Mouse (Mus musculus): Measurements from ENCODE around the gene Sox1.

Gene Sox1

DNA sequence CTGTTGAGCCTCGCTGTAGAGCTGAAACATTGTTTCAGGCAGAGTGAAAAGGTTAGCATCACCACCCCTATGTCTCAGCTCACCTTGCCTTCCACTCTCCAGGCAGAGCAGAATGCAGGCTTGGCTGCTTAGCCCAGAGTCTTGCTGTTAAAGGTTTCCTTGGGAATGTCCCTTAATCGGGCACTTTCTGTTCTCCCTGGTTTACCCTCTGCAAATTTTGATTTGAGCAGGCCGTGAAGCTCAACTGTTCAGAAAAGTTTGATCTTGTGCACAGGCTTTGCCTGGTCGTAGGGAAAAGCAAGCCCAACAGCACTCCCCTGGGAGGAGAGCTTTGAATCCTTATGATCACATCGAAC lies 6.0 kb upstream of the Sox1 start:
- no peak for DNase-seq (ENCODE audit: low read depth)

GRCm38 (mm10) chr8:12389801-12390639 lies 5.1 kb upstream of the Sox1 start:
- DNase-seq (ENCODE audit: low read depth), result no peak

DNA sequence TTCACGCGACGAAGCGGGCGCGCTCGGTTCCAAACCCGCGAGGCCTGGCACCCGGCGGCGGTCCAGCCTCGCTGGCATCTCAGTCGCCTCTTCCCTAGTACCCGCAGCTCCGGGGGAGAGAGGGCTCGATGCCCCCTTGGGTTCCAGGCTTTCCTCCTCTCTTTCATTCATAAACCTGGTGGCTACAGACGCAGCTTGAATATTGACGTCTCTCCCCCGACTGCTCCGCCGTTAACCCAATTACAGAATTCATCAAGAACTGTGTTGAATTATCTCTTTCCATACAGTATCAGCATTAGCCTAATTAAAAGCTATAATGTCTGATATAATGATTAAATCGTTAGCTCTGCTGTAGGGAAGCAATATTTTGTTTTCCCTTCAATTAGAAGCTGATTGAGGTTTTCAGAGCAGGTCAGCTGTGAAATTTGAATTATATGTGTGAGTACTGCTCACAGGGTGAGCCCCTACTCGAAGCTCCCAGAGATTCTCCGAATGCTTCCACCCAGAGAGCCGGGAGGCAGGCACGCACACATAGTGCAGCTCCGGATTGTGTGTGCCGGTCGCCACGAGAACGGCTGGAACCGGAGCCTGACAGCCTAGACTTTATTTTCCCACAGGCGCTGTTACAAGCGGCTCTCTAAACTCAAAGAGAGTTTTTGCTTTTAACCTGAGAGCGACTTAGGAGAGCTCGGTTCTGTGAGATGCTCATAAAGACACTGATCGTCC lies 4.3 kb upstream of the Sox1 start:
- no peak for DNase-seq (ENCODE audit: low read depth)

GRCm38 (mm10) chr8:12391366-12392250 lies 3.5 kb upstream of the Sox1 start:
- DNase-seq (ENCODE audit: low read depth), result no peak

- no peak for DNase-seq (ENCODE audit: low read depth)
Measured at GRCm38 (mm10) chr8:12392801-12393200, 2.3 kb upstream of the Sox1 start.

DNA sequence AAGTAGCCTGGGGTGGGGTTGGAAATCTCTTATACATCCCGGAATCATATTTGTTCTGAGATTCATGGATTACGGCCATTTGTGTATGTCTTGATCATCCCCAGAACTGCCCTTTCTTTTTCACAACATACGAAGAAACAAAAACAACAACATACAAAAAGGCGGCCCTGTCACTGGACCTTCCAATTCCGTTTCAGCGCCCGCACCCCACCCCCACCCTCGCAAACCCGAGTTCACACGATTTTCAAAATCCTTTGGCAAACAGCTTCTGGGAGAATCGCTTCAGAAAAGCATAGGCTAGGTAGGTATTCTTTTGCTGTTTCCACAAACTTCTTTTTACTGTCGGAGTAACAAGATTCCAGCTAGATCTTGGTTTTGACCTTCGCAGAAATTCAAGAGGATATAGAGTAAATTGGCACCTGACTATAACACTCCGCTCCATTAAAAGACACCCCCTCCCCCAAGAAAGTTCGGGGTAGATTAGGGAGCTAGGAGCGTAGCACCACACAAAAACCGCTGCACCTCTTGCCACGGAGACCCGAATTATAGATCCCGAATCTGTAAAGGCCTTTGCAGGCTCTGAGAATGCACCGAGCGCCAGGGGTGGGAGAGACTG lies 602 bp upstream of the Sox1 start:
- DNase-seq (ENCODE audit: low read depth), result no peak

DNA sequence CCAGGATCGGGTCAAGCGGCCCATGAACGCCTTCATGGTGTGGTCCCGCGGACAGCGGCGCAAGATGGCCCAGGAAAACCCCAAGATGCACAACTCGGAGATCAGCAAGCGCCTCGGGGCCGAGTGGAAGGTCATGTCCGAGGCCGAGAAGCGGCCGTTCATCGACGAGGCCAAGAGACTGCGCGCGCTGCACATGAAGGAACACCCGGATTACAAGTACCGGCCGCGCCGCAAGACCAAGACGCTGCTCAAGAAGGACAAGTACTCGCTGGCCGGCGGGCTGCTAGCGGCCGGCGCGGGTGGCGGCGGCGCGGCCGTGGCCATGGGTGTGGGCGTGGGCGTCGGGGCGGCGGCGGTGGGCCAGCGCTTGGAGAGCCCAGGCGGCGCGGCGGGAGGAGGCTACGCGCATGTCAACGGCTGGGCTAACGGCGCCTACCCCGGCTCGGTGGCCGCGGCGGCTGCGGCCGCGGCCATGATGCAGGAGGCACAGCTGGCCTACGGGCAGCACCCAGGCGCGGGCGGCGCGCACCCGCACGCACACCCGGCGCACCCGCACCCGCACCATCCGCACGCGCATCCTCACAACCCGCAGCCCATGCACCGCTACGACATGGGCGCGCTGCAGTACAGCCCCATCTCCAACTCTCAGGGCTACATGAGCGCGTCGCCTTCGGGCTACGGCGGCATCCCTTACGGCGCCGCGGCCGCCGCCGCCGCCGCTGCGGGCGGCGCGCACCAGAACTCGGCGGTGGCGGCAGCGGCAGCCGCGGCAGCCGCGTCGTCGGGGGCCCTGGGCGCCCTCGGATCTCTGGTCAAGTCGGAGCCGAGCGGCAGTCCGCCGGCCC lies 1.6 kb downstream of the Sox1 start:
- DNase-seq (ENCODE audit: low read depth), result no peak

DNA sequence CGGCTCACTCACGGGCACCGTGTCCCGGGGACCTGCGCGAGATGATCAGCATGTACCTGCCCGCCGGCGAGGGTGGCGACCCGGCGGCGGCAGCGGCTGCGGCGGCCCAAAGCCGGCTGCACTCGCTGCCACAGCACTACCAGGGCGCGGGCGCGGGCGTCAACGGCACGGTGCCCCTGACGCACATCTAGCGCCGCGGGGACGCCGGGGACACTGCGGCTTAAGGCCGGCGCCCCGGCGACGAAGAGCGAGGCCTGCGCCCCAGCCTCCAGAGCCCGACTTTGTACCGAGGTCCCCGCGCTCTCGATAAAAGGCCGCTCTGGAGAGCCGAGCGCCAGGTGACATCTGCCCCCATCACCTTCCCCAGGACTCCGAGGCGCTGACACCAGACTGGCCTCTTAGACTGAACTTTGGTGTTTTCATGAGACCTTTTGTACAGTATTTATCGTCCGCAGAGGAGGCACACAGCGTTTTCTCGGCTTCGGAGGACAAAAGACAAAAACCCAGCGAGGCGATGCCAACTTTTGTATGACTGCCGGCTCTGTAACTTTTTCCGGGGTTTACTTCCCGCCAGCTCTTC lies 2.3 kb downstream of the Sox1 start:
- DNase-seq (ENCODE audit: low read depth), result no peak

DNA sequence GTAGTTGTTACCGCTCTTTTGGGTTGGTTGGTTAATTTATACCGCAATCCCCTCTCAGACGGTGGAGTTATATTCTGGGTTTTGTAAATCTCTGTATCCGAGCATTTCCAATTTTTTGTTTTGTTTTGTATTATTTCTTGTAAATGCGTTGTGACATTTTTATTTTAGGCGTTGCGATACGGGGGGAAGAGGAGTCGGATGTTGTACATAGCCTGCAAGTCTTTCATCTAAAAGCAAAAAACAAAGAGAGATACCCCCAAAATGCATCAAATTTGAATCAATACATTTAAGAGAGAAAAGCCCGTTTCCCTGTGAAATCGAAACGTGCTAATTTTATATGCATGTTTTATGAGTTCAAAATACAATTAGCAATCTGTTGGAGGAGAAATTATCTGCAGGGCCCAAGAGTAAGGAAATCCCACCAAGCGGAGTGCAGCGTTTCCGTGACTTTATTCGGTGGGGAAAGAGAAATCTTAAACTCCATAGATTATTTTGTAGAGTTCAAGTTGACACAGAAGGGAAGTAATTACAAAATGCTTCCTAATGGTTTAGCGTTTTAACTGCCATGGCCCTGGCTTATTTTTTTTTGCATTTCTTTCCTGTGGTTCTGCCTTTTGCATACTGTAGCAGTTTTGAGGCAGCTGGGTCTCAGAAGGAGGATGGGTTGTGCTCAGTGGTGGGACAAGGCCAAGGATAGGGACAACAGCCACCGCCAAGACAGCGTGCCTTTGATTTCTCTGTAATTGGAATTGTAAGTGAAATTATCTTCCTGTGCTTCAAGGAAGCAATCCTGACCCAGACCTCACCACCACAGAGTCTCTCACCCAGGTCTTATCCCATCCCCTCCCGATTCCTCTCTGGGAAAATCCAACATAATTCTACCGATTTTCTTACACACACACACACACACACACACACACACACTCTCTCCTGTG lies 3.2 kb downstream of the Sox1 start:
- DNase-seq (ENCODE audit: low read depth), result no peak

DNA sequence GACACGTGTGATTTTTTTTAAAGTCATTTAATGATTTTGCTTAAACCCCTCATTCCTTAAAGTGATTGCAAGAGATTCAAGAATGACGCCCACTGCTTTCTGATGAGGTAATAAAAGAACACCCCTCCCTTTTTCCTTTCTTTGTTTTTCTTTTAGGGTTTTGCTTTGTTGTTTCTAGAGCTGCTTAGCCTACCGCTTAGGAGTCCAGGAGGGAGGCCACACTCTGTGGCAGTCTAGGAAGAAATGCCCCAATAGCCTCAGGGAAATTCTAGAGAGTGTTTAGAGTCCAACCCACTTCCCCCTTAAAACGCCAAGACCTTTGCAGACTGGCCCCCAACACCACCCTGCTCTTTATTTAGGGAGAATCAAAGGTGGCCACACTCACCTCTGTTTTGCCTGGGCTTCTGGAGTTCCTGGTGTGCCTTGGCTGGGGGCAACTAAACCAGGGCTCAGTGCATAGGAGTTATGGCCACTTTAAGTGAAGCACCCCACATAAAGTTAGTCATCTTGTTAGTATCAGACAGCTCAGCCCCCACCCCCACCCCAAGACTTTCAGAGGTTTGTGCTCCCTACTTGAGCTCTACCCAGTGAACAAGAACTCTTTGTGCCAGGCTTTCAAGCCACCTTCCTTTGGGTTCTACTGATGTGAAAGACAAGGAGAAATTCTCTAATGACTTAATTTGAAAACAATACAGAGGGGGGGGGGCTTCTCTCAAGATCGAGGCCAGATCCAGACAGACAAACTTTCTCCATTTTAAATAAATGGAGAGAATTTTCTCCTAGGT lies 4.5 kb downstream of the Sox1 start:
- no peak for DNase-seq (ENCODE audit: low read depth)

DNA sequence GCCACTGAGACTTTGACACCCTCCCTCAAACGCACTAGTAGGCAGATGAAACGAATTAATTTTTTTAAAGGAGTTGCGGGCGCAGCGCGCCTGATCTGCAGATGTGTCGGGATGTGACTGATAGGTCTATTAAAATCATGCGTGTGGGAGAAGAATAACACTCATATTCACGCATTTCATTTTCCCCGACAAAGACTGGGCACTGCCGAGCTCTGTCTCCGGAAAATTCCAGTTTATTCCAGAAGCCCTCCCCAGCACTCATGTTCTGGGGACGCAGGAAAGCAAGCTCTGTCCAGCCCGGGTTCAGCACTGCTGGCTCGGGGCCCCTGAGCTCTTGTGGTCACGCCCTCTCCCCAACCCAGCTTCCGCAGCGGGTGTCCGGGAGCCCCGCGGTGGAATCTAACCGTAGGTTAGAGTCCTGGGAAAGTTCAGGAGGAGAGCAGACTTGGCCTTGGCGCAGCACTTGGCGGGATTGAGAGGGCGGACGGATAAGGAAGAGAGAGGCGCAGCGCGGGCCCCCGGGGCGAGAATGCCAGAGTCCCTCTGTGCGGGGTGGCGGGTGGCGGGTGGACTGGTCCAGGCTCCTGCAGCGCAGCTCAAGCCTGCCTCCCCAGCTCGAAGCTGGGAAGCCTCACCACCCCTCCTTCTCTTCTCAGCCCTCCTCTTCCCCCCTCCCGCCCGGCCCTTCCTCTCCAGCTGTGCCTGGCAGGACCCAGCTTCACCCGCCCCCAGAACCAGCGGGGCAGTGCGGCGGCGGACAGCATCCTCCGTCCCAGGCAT lies 5.7 kb downstream of the Sox1 start:
- no peak for DNase-seq (ENCODE audit: low read depth)

GRCm38 (mm10) chr8:12401391-12402270 lies 6.5 kb downstream of the Sox1 start:
- DNase-seq (ENCODE audit: low read depth), result no peak

DNA sequence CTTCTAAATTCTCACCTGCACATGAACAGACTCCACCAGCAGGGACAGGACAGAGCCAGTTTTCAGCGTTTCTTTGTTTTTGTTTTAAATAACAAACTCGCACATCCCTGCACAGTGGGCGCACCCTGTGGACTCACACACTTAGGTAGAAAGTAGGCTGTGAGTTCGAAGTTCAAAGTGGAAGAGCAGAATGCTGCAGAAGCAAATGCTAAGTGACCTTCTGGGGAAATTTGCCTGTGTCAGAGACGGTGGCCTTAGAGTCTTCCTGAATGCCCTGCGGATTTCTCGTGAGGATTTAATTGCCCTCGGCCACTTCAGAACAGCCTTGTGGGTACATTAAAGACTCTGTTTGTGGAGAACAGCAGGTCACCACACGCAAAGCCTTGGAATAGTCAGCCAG lies 7.6 kb downstream of the Sox1 start:
- DNase-seq (ENCODE audit: low read depth), result no peak

GRCm38 (mm10) chr8:12408020-12408419 lies 12.9 kb downstream of the Sox1 start:
- DNase-seq (ENCODE audit: low read depth), result no peak

- DNase-seq (ENCODE audit: low read depth), result no peak
Measured at GRCm38 (mm10) chr8:12409976-12410375, 14.9 kb downstream of the Sox1 start.

GRCm38 (mm10) chr8:12417056-12417455 lies 22.0 kb downstream of the Sox1 start:
- DNase-seq (ENCODE audit: low read depth), result no peak

DNA sequence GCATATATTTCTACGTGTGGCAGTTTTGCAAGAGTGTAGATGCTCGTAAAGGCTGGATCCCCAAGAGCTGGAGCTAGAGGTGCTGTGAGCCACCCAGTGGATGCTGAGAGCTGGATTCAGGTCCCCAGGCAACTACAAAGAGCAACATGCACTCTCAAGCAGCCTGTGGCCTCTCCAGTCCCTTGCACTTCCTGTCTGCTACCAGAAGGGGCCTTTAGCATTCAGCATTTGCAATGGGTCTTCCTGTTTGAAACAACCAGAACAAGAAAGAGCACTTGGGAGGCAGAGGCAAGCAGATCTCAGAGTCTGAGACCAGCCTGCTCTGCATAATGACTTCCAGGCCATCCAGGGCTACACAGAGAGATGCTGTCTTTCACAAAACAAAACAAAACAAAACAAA lies 25.4 kb downstream of the Sox1 start:
- no peak for DNase-seq (ENCODE audit: low read depth)
